Mouse (Mus musculus) embryo, embryonic 9.5 days (tissue): ENCODE measurements around the gene Nfe2l1.

ENCODE experiments used
- DNase-seq: peaks from one replicate; pipeline ENCODE4 v3.0.0-alpha.2; 2017; ENCODE audit errors: extremely low spot score

The Nfe2l1 gene

GRCm38 (mm10) chr11:96847240-96847639, 17.5 kb upstream of the Nfe2l1 start:
- peak; percentile 50 for DNase-seq

- DNase-seq = no peak
These were observed 13.9 kb upstream of the Nfe2l1 start for GRCm38 (mm10) chr11:96843627-96844026.

GRCm38 (mm10) chr11:96840290-96840689, 10.5 kb upstream of the Nfe2l1 start:
- DNase-seq = no peak

- DNase-seq = no peak
These were observed 10.1 kb upstream of the Nfe2l1 start for GRCm38 (mm10) chr11:96839877-96840276.

GRCm38 (mm10) chr11:96839428-96839827, 9.7 kb upstream of the Nfe2l1 start:
- DNase-seq = no peak

GRCm38 (mm10) chr11:96838341-96838740, 8.6 kb upstream of the Nfe2l1 start:
- DNase-seq = no peak

GRCm38 (mm10) chr11:96837298-96837697, 7.5 kb upstream of the Nfe2l1 start:
- DNase-seq = no peak

- DNase-seq = no peak
These were observed 4.4 kb upstream of the Nfe2l1 start for GRCm38 (mm10) chr11:96834127-96834526.

GRCm38 (mm10) chr11:96832973-96833372, 3.2 kb upstream of the Nfe2l1 start:
- DNase-seq = no peak

- no peak for DNase-seq
These were observed 2.8 kb upstream of the Nfe2l1 start for GRCm38 (mm10) chr11:96832541-96832940.

- no peak for DNase-seq
These were observed 1.7 kb upstream of the Nfe2l1 start for GRCm38 (mm10) chr11:96831516-96831915.

- no peak for DNase-seq
These were observed 910 bp upstream of the Nfe2l1 start for GRCm38 (mm10) chr11:96830539-96831216.

GRCm38 (mm10) chr11:96829403-96829812, 360 bp downstream of the Nfe2l1 start:
- peak; percentile 90 for DNase-seq

- no peak for DNase-seq
These were observed 887 bp downstream of the Nfe2l1 start for GRCm38 (mm10) chr11:96828881-96829280.

- no peak for DNase-seq
These were observed 1.9 kb downstream of the Nfe2l1 start for GRCm38 (mm10) chr11:96827917-96828316.

- DNase-seq = no peak
These were observed 2.6 kb downstream of the Nfe2l1 start for GRCm38 (mm10) chr11:96827062-96827581.

- DNase-seq = no peak
These were observed 3.3 kb downstream of the Nfe2l1 start for GRCm38 (mm10) chr11:96826481-96826880.

- DNase-seq = no peak
These were observed 4.8 kb downstream of the Nfe2l1 start for GRCm38 (mm10) chr11:96824783-96825495.

GRCm38 (mm10) chr11:96823880-96824782, 5.6 kb downstream of the Nfe2l1 start:
- peak; percentile 93 for DNase-seq

- DNase-seq = no peak
These were observed 6.3 kb downstream of the Nfe2l1 start for GRCm38 (mm10) chr11:96823471-96823837.

GRCm38 (mm10) chr11:96822675-96823470, 6.9 kb downstream of the Nfe2l1 start:
- DNase-seq = no peak
